Mouse (Mus musculus) kidney, postnatal 0 days (tissue): Measurements from ENCODE around the gene H2afj. TPM values are rescaled to one million over a fixed set of nuclear protein-coding genes. Genes with fewer than 3 reads are reported as not detected.

Source experiments
- ATAC-seq: fragments of 200-750 bp; cut with Nextera tagmentation; replicated peaks from 2 replicates; pipeline ENCODE4 v1.8.0; 2017; ENCODE audit warnings: low read depth, moderate number of reproducible peaks, moderate TSS enrichment, moderate library complexity; ENCODE audit not compliant: low FRiP score
- DNase-seq: peaks from one replicate; pipeline ENCODE4 v3.0.0-alpha.2; 2016; ENCODE audit warnings: low spot score
- H3K27ac ChIP-seq: fragments of 300-500 bp; sonication (generic); 2 replicates; pipeline ENCODE4 v1.5.1; 2014; ENCODE audit warnings: mild to moderate bottlenecking
- H3K27me3 ChIP-seq: fragments of 300-500 bp; sonication (generic); 2 replicates; pipeline ENCODE4 v1.6.1; 2014; ENCODE audit warnings: low read length, mixed read lengths; ENCODE audit not compliant: insufficient read depth
- H3K36me3 ChIP-seq: fragments of 300-500 bp; sonication (generic); 2 replicates; pipeline ENCODE4 v1.6.1; 2014; ENCODE audit warnings: low read length, mixed read lengths; ENCODE audit not compliant: insufficient read depth
- H3K4me1 ChIP-seq: fragments of 300-500 bp; sonication (generic); replicated peaks from 2 replicates; pipeline ENCODE4 v1.6.1; 2014; ENCODE audit warnings: antibody characterized with exemption, low read length, mixed read lengths; ENCODE audit not compliant: insufficient read depth
- H3K4me2 ChIP-seq: fragments of 300-500 bp; sonication (generic); 2 replicates; pipeline ENCODE4 v1.6.1; 2014; ENCODE audit warnings: mild to moderate bottlenecking, low read length, moderate library complexity, mixed read lengths
- H3K4me3 ChIP-seq: fragments of 300-500 bp; sonication (generic); replicated peaks from 2 replicates; pipeline ENCODE4 v1.5.1; 2014; ENCODE audit warnings: low read depth, low read length
- H3K9ac ChIP-seq: fragments of 300-500 bp; sonication (generic); 2 replicates; pipeline ENCODE4 v1.6.1; 2014; ENCODE audit warnings: low read depth, low read length
- H3K9me3 ChIP-seq: fragments of 300-500 bp; sonication (generic); replicated peaks from 2 replicates; pipeline ENCODE4 v1.6.1; 2016; ENCODE audit warnings: low read length, inconsistent platforms, mixed read lengths
- CTCF ChIP-seq: IDR thresholded peaks from 2 replicates; pipeline ENCODE4 v1.5.1; 2016; ENCODE audit warnings: antibody characterized with exemption, low read depth, mild to moderate bottlenecking, moderate library complexity
- WGBS: fragments of 180-500 bp; shearing (Covaris S2); extraction: QIAGEN DNeasy Blood & Tissue Kit; methylation state at CpG from one replicate; pipeline ENCODE4 v1.1.7; 2014; 5-methylcytosine and 5-hydroxymethylcytosine counted together
- polyA plus RNA-seq: library from polyadenylated mRNA; unstranded; fragments of >200 nt; fragmentation: Nextera tagmentation; extraction: Ambion mirVana; gene quantifications from 2 replicates; pipeline ENCODE4 v1.2.1, GENCODE M21; 2015

Gene H2afj
- polyA plus RNA-seq, 1 experiment from 2014 or later, result 180 TPM

GRCm38 (mm10) chr6:136848971-136849370 is 40.9 kb downstream of the H2afj start:
- DNase-seq (no peak), ATAC-seq (no peak)
- Histone ChIP-seq H3K4me3 (no peak overlapping the region), H3K4me1 (peaks cover 6% of the 10 kb centered on the region; the same call in 1 of the 2 replicates), H3K27ac (no peak overlapping the region), H3K9ac (no peak overlapping the region), H3K4me2 (no peak overlapping the region), H3K9me3 (no peaks in the 10 kb centered on the region), H3K36me3 (no peaks in the 10 kb centered on the region), H3K27me3 (no peaks in the 10 kb centered on the region)
- no peak for TF ChIP-seq CTCF
- WGBS, result 94% methylated on average over 5 of the region's 5 CpGs

- DNase-seq, result no peak
- Histone ChIP-seq H3K4me2 (no peak overlapping the region), H3K27me3 (no peaks in the 10 kb centered on the region), H3K36me3 (no peaks in the 10 kb centered on the region), H3K4me1 (peaks cover 6% of the 10 kb centered on the region; the same call in 1 of the 2 replicates), H3K27ac (peak overlapping the region; percentile 19; the same call in 1 of the 2 replicates), H3K9ac (no peak overlapping the region), H3K4me3 (no peak overlapping the region), H3K9me3 (no peaks in the 10 kb centered on the region)
- no peak for TF ChIP-seq CTCF
- 58% methylated on average over 6 of the region's 6 CpGs for WGBS
- no peak for ATAC-seq
Measured at GRCm38 (mm10) chr6:136850267-136850666, 42.2 kb downstream of the H2afj start.

- TF ChIP-seq CTCF, result no peak
- Histone ChIP-seq H3K27ac (peak overlapping the region; percentile 82), H3K4me3 (no peak overlapping the region), H3K4me2 (no peak overlapping the region), H3K36me3 (no peaks in the 10 kb centered on the region), H3K4me1 (peaks cover 11% of the 10 kb centered on the region; the same call in 1 of the 2 replicates), H3K27me3 (no peaks in the 10 kb centered on the region), H3K9me3 (no peaks in the 10 kb centered on the region), H3K9ac (no peak overlapping the region)
- 62% methylated on average over 4 of the region's 4 CpGs for WGBS
- no peak for DNase-seq
- ATAC-seq, result peak; percentile 58
Measured at GRCm38 (mm10) chr6:136852348-136852747, 44.3 kb downstream of the H2afj start.

GRCm38 (mm10) chr6:136852762-136853161 is 44.7 kb downstream of the H2afj start:
- Histone ChIP-seq H3K9ac (no peak overlapping the region), H3K27me3 (no peaks in the 10 kb centered on the region), H3K4me2 (no peak overlapping the region), H3K9me3 (no peaks in the 10 kb centered on the region), H3K27ac (peak overlapping the region; percentile 82), H3K4me3 (no peak overlapping the region), H3K4me1 (peaks cover 15% of the 10 kb centered on the region; the same call in 1 of the 2 replicates), H3K36me3 (no peaks in the 10 kb centered on the region)
- peak; percentile 54 for DNase-seq
- 52% methylated on average over 3 of the region's 3 CpGs for WGBS
- TF ChIP-seq CTCF, result no peak
- ATAC-seq, result peak; percentile 12; the same call in 1 of the 2 replicates

GRCm38 (mm10) chr6:136854361-136854781 is 46.3 kb downstream of the H2afj start:
- 73% methylated on average over 11 of the region's 11 CpGs for WGBS
- no peak for TF ChIP-seq CTCF
- no peak overlapping the region for H3K4me2 ChIP-seq

GRCm38 (mm10) chr6:136855183-136855582 is 47.1 kb downstream of the H2afj start:
- H3K27ac ChIP-seq, result no peak overlapping the region
- no peaks in the 10 kb centered on the region for H3K27me3 ChIP-seq
- WGBS, result 70% methylated on average over 2 of the region's 2 CpGs
- no peak for TF ChIP-seq CTCF
- no peak for DNase-seq
- H3K36me3 ChIP-seq, result no peaks in the 10 kb centered on the region
- 0 out of 2 replicates have a peak overlapping the region, but pooled peaks have one; percentile 17 for H3K4me2 ChIP-seq
- H3K4me1 ChIP-seq, result peaks cover 15% of the 10 kb centered on the region; the same call in 1 of the 2 replicates
- H3K9ac ChIP-seq, result no peak overlapping the region
- no peak for ATAC-seq
- no peak overlapping the region for H3K4me3 ChIP-seq
- no peaks in the 10 kb centered on the region for H3K9me3 ChIP-seq

More at GRCm38 (mm10) chr6:136854361-136854781, 46.3 kb downstream of the H2afj start:
- Histone ChIP-seq H3K36me3 (no peaks in the 10 kb centered on the region), H3K9ac (no peak overlapping the region), H3K9me3 (no peaks in the 10 kb centered on the region), H3K4me1 (peaks cover 15% of the 10 kb centered on the region; the same call in 1 of the 2 replicates), H3K27me3 (no peaks in the 10 kb centered on the region), H3K27ac (no peak overlapping the region), H3K4me3 (no peak overlapping the region)
- DNase-seq (no peak), ATAC-seq (no peak)
